In genomic region chr7:48762721-48763120, GRCm38 (mm10) we compare ENCODE assay signal across 15 mouse cellular contexts.
"Had no signal": no experiment of that assay in that cellular context is flagged by ENCODE, and none has a peak within 500 bp of the region (broad histone marks: within the 10 kb centered on the region; RNA-seq: fewer than 3 reads in every experiment).

No protein-coding gene starts in this region.

- H3K4me3 ChIP-seq: neural tube, embryonic 13.5 days; neural tube, embryonic 15.5 days; stomach, embryonic 15.5 days had no signal

- H3K9ac ChIP-seq: neural tube, embryonic 13.5 days; neural tube, embryonic 15.5 days; stomach, embryonic 15.5 days had no signal

- H3K27ac ChIP-seq: neural tube, embryonic 13.5 days; neural tube, embryonic 15.5 days; stomach, embryonic 15.5 days had no signal

- H3K4me2 ChIP-seq: neural tube, embryonic 13.5 days; neural tube, embryonic 15.5 days; stomach, embryonic 15.5 days had no signal

- H3K9me3 ChIP-seq: neural tube, embryonic 13.5 days; neural tube, embryonic 15.5 days; stomach, embryonic 15.5 days had no signal

- DNase-seq: retina, postnatal 1 day; right cerebral cortex, adult 18-20 months; right cerebral cortex, postnatal 14 days; right cerebral cortex, postnatal 25 days; right cerebral cortex, postnatal 4 days; spleen, adult 18-20 months; thymus, adult 18-20 months; thymus, adult 2 months; thymus, postnatal 14 days; thymus, postnatal 25 days; thymus, postnatal 36 days; thymus, postnatal 4 days had no signal

- H3K27me3 ChIP-seq: neural tube, embryonic 13.5 days; neural tube, embryonic 15.5 days; stomach, embryonic 15.5 days had no signal

- H3K4me1 ChIP-seq: neural tube, embryonic 13.5 days; neural tube, embryonic 15.5 days; stomach, embryonic 15.5 days had no signal

- H3K36me3 ChIP-seq: neural tube, embryonic 13.5 days; neural tube, embryonic 15.5 days; stomach, embryonic 15.5 days had no signal
